Mouse (Mus musculus) liver, embryonic 12.5 days (tissue): ENCODE data around the gene Tti1. TPM values are rescaled to one million over a fixed set of nuclear protein-coding genes. Genes with fewer than 3 reads are reported as not detected.

ENCODE experiments used
- ATAC-seq: fragments of 200-750 bp; cut with Nextera tagmentation; 2 replicates; pipeline ENCODE4 v1.8.0; 2017; ENCODE audit warnings: moderate number of reproducible peaks, mild to moderate bottlenecking, moderate library complexity
- H3K27ac ChIP-seq: fragments of 300-500 bp; sonication (generic); 2 replicates; pipeline ENCODE4 v1.5.1; 2016; ENCODE audit warnings: mild to moderate bottlenecking
- H3K27me3 ChIP-seq: fragments of 300-500 bp; sonication (generic); replicated peaks from 2 replicates; pipeline ENCODE4 v1.6.1; 2016; ENCODE audit warnings: mild to moderate bottlenecking, moderate library complexity
- H3K36me3 ChIP-seq: fragments of 300-500 bp; sonication (generic); 2 replicates; pipeline ENCODE4 v1.6.1; 2016; ENCODE audit warnings: mild to moderate bottlenecking, moderate library complexity
- H3K4me1 ChIP-seq: fragments of 300-500 bp; sonication (generic); 2 replicates; pipeline ENCODE4 v1.6.1; 2016
- H3K4me2 ChIP-seq: fragments of 300-500 bp; sonication (generic); 2 replicates; pipeline ENCODE4 v1.6.1; 2016; ENCODE audit warnings: mild to moderate bottlenecking, moderate library complexity
- H3K4me3 ChIP-seq: fragments of 300-500 bp; sonication (generic); 2 replicates; pipeline ENCODE4 v1.5.1; 2016; ENCODE audit warnings: mild to moderate bottlenecking, moderate library complexity
- H3K9ac ChIP-seq: fragments of 300-500 bp; sonication (generic); 2 replicates; pipeline ENCODE4 v1.6.1; 2016; ENCODE audit warnings: mild to moderate bottlenecking, moderate library complexity
- H3K9me3 ChIP-seq: fragments of 300-500 bp; sonication (generic); replicated peaks from 2 replicates; pipeline ENCODE4 v1.6.1; 2016; ENCODE audit warnings: mild to moderate bottlenecking, moderate library complexity
- WGBS: fragments of 180-500 bp; shearing (Covaris S2); methylation state at CpG from one replicate; pipeline ENCODE4 v1.1.7; 2016; ENCODE audit not compliant: insufficient replicate concordance; 5-methylcytosine and 5-hydroxymethylcytosine counted together
- polyA plus RNA-seq: library from polyadenylated mRNA; unstranded; fragments of >200 nt; fragmentation: Nextera tagmentation; extraction: Ambion mirVana; gene quantifications from 2 replicates; pipeline ENCODE4 v1.2.1, GENCODE M21; 2016

Tti1 gene
- polyA plus RNA-seq = 21.8 and 22.2 TPM in 2 replicates

DNA sequence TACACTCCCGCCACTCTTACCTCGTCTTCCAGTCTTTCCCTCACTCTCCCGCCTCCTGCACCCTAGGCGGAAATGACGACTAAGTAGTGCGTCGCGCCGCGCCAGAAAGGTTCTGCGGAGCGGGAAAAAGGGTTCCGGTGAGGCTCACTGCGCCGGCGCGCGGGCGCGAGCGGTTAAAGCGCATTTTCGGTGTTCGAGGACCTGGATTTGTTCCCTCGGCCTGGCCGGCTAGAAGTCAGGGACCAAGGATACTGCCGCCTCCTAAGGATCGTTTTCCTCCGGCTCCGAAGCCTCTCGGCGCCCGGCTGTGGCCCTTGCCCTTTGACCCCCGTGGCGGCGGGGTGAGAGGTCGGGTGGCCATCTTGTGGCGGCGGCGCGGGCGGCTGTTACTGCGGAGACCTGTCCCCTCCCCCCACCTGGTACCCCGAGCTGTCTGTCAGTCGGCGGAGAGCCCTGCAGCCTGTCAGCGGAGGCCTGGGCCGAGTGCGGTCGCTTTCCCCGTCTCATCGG is at the start of gene Tti1, which contains the start of gene Rprd1b:
Gene Tti1, minus strand, starts transcription at position 80 of the 510 bp plus-strand sequence.
Gene Rprd1b, plus strand, starts transcription at position 144 of the 510 bp plus-strand sequence.
- Histone ChIP-seq H3K27ac (peak within 1 kb of the TSS; percentile 82), H3K4me1 (peaks cover 71% of the 10 kb centered on the region), H3K4me2 (peak within 1 kb of the TSS; percentile 89), H3K9me3 (no peaks in the 10 kb centered on the region), H3K27me3 (no peaks in the 10 kb centered on the region), H3K9ac (peak within 1 kb of the TSS; percentile 89), H3K36me3 (peaks cover 22% of the 10 kb centered on the region), H3K4me3 (peak within 1 kb of the TSS; percentile 80)
- WGBS = under 1% methylated on average over 45 of the region's 52 CpGs
- ATAC-seq = peak; percentile 91

DNA sequence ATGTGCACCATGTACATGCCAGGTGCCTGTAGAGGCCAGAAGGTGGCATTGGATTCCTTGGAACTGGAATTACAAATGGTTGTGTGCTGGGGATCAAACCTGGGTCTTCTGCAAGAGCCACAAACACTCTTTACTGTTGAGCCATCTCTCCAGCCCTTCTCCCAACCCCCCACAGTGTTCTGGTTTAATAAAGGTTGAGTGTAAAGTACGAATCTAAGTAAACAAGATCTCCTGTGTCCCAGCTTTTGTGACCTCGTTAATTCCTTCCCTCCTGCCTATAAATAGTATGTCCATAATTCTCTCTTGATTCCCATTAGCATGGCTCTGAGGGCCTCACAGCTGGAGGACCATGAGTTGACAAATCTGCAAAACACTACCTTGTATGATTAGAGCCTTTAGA is 49.7 kb upstream of the Tti1 start:
- ATAC-seq = no peak
- peaks cover 51% of the 10 kb centered on the region for H3K36me3 ChIP-seq
- no peaks in the 10 kb centered on the region for H3K27me3 ChIP-seq
- no peak overlapping the region for H3K9ac ChIP-seq
- no peak overlapping the region for H3K4me2 ChIP-seq
- H3K27ac ChIP-seq = no peak overlapping the region
- 84% methylated on average over 2 of the region's 2 CpGs for WGBS
- 0 out of 2 replicates have a peak, but pooled peaks cover 3% of the 10 kb centered on the region for H3K4me1 ChIP-seq
- H3K9me3 ChIP-seq = no peaks in the 10 kb centered on the region
- H3K4me3 ChIP-seq = no peak overlapping the region

DNA sequence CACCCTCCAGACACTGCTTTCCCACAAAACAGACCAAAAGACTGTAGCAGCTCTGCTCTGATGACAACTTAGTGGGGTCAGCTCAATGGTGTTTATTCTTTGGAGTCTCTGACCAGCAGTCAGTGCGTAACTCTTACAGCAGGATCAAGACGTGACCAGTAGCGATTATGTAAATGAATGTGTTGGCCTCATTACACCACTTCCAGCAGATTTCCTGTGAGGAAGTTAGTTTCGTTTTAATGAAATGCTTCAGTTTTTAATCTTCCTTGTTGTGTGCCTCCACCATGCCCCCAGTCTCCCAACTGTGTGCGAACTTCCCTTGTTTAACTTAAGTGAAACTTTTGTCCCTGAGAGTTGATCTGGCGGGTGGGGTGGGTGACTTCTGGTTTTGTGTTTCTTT is 48.5 kb upstream of the Tti1 start:
- H3K9me3 ChIP-seq = no peaks in the 10 kb centered on the region
- no peak overlapping the region for H3K4me3 ChIP-seq
- no peak overlapping the region for H3K4me2 ChIP-seq
- peaks cover 64% of the 10 kb centered on the region for H3K36me3 ChIP-seq
- WGBS = 77% methylated on average over 6 of the region's 6 CpGs
- no peaks in the 10 kb centered on the region for H3K27me3 ChIP-seq
- no peak for ATAC-seq
- H3K27ac ChIP-seq = no peak overlapping the region
- no peak overlapping the region for H3K9ac ChIP-seq
- H3K4me1 ChIP-seq = 0 out of 2 replicates have a peak, but pooled peaks cover 3% of the 10 kb centered on the region

DNA sequence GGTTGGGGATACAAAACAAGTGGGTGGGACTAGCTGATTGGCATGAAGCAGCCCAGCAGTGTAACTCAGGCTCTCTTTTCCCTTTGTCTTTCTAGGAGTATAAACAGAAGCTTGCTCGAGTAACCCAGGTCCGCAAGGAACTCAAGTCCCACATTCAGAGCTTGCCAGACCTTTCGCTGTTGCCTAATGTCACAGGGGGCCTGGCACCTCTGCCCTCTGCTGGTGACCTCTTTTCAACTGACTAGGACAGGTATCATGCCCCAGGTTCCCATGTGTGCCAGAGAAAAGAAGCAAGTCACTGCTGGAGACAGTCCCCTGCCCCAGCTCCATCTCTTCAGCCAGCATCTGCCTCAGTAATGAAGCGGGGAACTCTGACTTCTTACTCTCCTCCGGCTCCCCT is 46.6 kb upstream of the Tti1 start:
- Histone ChIP-seq H3K9ac (no peak overlapping the region), H3K36me3 (peaks cover 83% of the 10 kb centered on the region), H3K27ac (no peak overlapping the region), H3K4me3 (no peak overlapping the region), H3K4me1 (no peaks in the 10 kb centered on the region), H3K9me3 (no peaks in the 10 kb centered on the region), H3K27me3 (no peaks in the 10 kb centered on the region), H3K4me2 (no peak overlapping the region)
- WGBS = 92% methylated on average over 5 of the region's 5 CpGs
- ATAC-seq = no peak

DNA sequence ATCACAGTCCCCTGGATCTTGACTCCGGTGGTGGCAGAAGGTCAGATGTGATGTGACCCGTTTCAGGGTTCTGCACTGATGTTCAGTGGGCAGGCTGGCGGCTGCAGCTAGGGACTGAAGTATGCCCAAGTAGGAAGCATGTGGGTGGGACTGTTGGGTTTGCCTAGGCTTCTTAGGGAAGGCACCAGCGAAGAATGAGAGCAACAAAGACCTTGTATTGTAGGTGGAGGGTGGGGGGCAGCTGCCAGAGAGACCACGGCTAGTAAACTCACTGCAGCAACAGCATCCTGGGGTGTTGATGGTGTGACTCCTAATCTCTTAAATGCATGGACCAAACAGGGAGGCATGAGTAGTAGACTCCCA is 43.4 kb upstream of the Tti1 start:
- Histone ChIP-seq H3K4me2 (no peak overlapping the region), H3K27ac (no peak overlapping the region), H3K9ac (no peak overlapping the region), H3K27me3 (no peaks in the 10 kb centered on the region), H3K9me3 (no peaks in the 10 kb centered on the region), H3K4me3 (no peak overlapping the region), H3K36me3 (peaks cover 92% of the 10 kb centered on the region), H3K4me1 (no peaks in the 10 kb centered on the region)
- 87% methylated on average over 5 of the region's 5 CpGs for WGBS
- no peak for ATAC-seq

DNA sequence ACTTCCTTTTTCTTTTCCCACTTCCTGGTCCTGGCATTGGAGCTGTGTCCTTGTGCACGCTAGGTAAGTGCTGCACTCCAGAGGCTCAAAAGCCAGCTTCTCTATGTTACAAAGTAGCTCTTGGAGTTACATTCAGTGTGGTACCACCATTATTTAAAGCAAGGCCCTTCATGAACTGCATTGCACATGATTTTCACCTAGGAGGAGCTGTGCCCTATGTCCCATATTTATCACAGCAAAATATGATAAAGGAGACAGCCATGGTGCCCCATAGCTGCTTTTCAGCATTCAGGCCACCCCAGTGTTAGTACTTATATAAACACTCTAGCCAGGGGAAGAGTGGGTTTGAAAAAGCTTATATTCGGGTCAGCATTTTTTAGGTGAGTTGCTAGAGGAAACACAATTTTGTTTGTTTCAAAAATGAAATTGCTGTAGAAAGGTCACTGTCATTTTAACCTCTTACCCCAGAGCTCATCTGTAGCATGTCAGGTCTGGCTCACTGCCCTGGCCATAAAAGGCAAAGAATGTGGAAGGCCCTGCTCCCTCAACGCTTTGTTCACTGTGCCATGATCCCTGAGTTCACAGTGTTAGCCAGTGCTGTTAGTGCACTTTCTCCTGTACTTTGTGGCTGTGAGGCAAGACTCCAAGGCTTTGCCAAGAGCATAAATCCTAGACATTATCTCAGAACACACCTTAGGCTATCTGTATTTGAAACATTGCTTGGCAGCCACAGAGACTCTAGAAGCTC is 42.8 kb upstream of the Tti1 start:
- Histone ChIP-seq H3K4me3 (no peak overlapping the region), H3K9me3 (no peaks in the 10 kb centered on the region), H3K27me3 (no peaks in the 10 kb centered on the region), H3K27ac (no peak overlapping the region), H3K4me1 (no peaks in the 10 kb centered on the region), H3K9ac (no peak overlapping the region), H3K4me2 (no peak overlapping the region), H3K36me3 (peaks cover 92% of the 10 kb centered on the region)
- no peak for ATAC-seq
- 78% methylated on average over 3 of the region's 3 CpGs for WGBS

GRCm38 (mm10) chr2:158068444-158068971 is 40.3 kb upstream of the Tti1 start:
- Histone ChIP-seq H3K36me3 (peaks cover 91% of the 10 kb centered on the region), H3K9me3 (no peaks in the 10 kb centered on the region), H3K4me2 (no peak overlapping the region), H3K4me3 (no peak overlapping the region), H3K9ac (no peak overlapping the region), H3K27ac (no peak overlapping the region), H3K27me3 (no peaks in the 10 kb centered on the region), H3K4me1 (no peaks in the 10 kb centered on the region; the same call in 1 of the 2 replicates)
- no peak for ATAC-seq

DNA sequence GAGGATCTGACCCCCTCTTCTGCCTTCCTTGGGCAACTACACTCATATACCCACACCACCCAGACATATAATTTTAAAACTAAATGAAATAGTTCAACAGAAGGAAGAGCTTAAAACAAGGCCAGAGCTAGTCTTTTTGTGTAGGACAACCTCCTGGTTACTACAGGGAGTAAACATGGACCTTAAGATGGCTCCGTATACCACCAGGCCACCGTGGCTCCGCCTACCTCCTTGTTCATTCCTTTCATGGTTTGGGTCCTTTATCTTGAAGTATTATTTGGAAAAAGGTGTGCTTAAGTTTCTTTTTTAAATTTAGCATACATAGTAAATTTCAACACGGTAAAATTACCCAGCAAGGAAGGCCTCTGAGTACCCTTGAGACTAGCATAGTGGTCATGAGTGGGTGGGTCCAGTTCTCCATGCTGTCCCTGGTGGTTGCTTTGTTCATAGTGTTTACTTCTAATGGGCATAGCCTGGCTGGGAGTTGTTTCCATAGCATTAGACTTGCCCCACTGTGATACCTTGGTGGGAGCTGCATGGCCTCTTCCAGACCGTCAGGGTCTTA is 39.1 kb upstream of the Tti1 start:
- Histone ChIP-seq H3K4me1 (no peaks in the 10 kb centered on the region; the same call in 1 of the 2 replicates), H3K27me3 (no peaks in the 10 kb centered on the region), H3K27ac (no peak overlapping the region), H3K9ac (no peak overlapping the region), H3K4me2 (no peak overlapping the region), H3K36me3 (peaks cover 88% of the 10 kb centered on the region), H3K9me3 (no peaks in the 10 kb centered on the region), H3K4me3 (no peak overlapping the region)
- ATAC-seq = no peak
- WGBS = 86% methylated on average over 5 of the region's 5 CpGs

DNA sequence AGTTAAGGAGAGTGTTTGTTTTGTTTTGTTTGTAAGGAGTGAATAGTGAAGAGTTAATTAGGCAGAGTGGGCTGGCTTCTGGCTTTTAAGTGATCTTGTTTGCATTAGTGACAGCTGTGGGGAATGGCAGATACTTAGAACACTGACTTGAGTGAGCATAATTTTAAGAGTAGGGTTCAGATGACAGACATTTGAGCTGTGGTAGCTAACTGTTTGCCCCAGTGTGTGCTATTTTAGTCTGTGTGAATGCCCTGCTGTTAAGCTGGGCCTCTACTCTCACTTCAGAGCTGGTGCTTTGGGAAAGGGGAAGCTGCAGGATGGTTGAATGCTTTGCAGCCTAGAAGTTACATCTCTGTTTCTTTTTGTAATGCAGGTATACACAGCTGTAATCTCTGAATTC is 38.2 kb upstream of the Tti1 start:
- Histone ChIP-seq H3K4me1 (no peaks in the 10 kb centered on the region; the same call in 1 of the 2 replicates), H3K4me3 (no peak overlapping the region), H3K4me2 (no peak overlapping the region), H3K36me3 (peaks cover 88% of the 10 kb centered on the region), H3K9ac (no peak overlapping the region), H3K27ac (no peak overlapping the region), H3K9me3 (no peaks in the 10 kb centered on the region), H3K27me3 (no peaks in the 10 kb centered on the region)
- ATAC-seq = no peak

DNA sequence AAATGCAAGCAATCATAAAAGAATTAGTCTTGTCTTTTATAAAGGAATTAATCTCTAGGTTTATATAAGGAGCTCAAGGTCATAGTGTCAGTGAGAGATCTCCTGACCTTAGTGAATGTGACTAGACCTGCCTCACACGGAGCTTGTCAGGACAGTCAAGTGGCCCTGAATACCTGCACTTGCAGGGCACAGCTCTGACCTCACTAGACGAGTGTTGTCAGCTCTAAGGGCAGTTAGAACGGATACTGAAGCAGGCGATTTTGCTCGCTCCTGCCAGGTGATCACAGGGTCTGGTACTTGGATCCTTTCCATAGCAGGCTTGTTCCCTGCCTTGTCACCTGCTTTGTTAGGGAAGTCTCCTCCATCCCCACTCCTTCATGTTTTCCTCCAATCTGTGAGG is 36.8 kb upstream of the Tti1 start:
- Histone ChIP-seq H3K4me2 (no peak overlapping the region), H3K27me3 (no peaks in the 10 kb centered on the region), H3K36me3 (peaks cover 88% of the 10 kb centered on the region), H3K27ac (no peak overlapping the region), H3K4me3 (no peak overlapping the region), H3K9me3 (no peaks in the 10 kb centered on the region), H3K9ac (no peak overlapping the region), H3K4me1 (no peaks in the 10 kb centered on the region; the same call in 1 of the 2 replicates)
- 73% methylated on average over 5 of the region's 5 CpGs for WGBS
- ATAC-seq = no peak

DNA sequence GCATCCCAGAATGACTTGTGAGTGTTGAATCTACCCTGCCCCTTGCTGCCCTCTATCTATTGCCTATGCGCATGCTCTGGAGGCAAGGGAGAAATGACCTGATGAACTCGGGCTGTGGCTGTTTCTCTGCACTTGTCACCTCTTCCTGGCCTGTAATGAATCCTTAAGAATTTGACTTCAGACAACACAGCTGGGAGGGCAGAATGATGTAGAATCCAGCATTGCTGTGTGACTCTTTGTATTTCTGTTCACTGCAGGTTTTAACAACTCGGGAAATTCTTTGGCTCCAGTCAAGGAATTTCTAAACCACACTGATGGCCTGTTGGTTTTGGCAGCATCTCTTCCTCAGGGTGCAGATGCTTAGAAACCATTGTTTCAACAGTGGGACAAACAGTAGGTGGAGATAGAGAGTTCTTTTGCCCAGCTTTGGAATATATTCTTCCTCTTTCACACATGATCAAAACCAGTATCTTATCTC is 36.4 kb upstream of the Tti1 start:
- no peak overlapping the region for H3K27ac ChIP-seq
- ATAC-seq = no peak

DNA sequence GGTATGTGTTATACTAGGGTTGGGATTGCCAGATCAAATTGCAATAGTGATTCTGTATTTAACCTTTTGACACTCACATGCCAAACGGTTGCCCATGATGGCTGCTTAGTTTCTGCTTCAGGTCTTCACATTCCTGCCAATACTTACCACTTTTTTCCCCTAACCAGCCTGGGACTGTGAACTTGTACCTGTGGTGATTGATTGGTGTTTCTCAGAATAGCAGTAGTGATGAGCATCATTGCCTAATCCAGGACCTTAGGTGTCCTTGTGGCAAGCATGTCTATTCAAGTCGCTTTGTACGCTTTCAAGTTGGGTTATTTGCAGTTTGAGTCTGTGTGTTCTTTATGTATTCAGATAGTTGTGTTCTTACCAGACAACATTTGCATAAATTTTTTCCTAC is 34.8 kb upstream of the Tti1 start:
- Histone ChIP-seq H3K9ac (no peak overlapping the region), H3K4me2 (no peak overlapping the region), H3K4me1 (no peaks in the 10 kb centered on the region; the same call in 1 of the 2 replicates), H3K36me3 (peaks cover 95% of the 10 kb centered on the region), H3K27ac (no peak overlapping the region), H3K4me3 (no peak overlapping the region), H3K9me3 (no peaks in the 10 kb centered on the region), H3K27me3 (no peaks in the 10 kb centered on the region)
- ATAC-seq = no peak
- WGBS = 79% methylated on average over 3 of the region's 3 CpGs

More for the DNA sequence above, 36.4 kb upstream of the Tti1 start:
- Histone ChIP-seq H3K9ac (no peak overlapping the region), H3K4me3 (no peak overlapping the region), H3K9me3 (no peaks in the 10 kb centered on the region), H3K4me2 (no peak overlapping the region), H3K27me3 (no peaks in the 10 kb centered on the region), H3K4me1 (no peaks in the 10 kb centered on the region; the same call in 1 of the 2 replicates), H3K36me3 (peaks cover 88% of the 10 kb centered on the region)
- WGBS = 69% methylated on average over 3 of the region's 3 CpGs
